Mouse (Mus musculus) hindbrain, postnatal 0 days (tissue): ENCODE measurements around the gene Klhl36. TPM values are rescaled to one million over a fixed set of nuclear protein-coding genes. Genes with fewer than 3 reads are reported as not detected.

Experiments
- ATAC-seq: fragments of 200-750 bp; cut with Nextera tagmentation; 2 replicates; pipeline ENCODE4 v1.8.0; 2017; ENCODE audit warnings: mild to moderate bottlenecking, moderate TSS enrichment, moderate library complexity
- DNase-seq: peaks from one replicate; pipeline ENCODE4 v3.0.0-alpha.2; 2015; ENCODE audit warnings: low spot score
- H3K27ac ChIP-seq: fragments of 300-500 bp; sonication (generic); 2 replicates; pipeline ENCODE4 v1.5.1; 2014; ENCODE audit warnings: mild to moderate bottlenecking
- H3K27me3 ChIP-seq: fragments of 300-500 bp; sonication (generic); 2 replicates; pipeline ENCODE4 v1.6.1; 2014; ENCODE audit warnings: low read length, mixed read lengths; ENCODE audit not compliant: insufficient read depth
- H3K36me3 ChIP-seq: fragments of 300-500 bp; sonication (generic); 2 replicates; pipeline ENCODE4 v1.6.1; 2014; ENCODE audit warnings: low read length, mixed read lengths; ENCODE audit not compliant: insufficient read depth
- H3K4me1 ChIP-seq: fragments of 300-500 bp; sonication (generic); 2 replicates; pipeline ENCODE4 v1.6.1; 2014; ENCODE audit warnings: antibody characterized with exemption, low read length, mixed read lengths; ENCODE audit not compliant: insufficient read depth
- H3K4me2 ChIP-seq: fragments of 300-500 bp; sonication (generic); 2 replicates; pipeline ENCODE4 v1.6.1; 2014; ENCODE audit warnings: low read depth, mild to moderate bottlenecking, low read length, moderate library complexity, mixed read lengths
- H3K4me3 ChIP-seq: fragments of 300-500 bp; sonication (generic); 2 replicates; pipeline ENCODE4 v1.5.1; 2014; ENCODE audit warnings: low read length
- H3K9ac ChIP-seq: fragments of 300-500 bp; sonication (generic); replicated peaks from 2 replicates; pipeline ENCODE4 v1.6.1; 2014; ENCODE audit warnings: mild to moderate bottlenecking, low read length, moderate library complexity, mixed read lengths
- H3K9me3 ChIP-seq: fragments of 300-500 bp; sonication (generic); 2 replicates; pipeline ENCODE4 v1.6.1; 2016; ENCODE audit warnings: low read length, mixed read lengths
- CTCF ChIP-seq: IDR thresholded peaks from 2 replicates; pipeline ENCODE4 v1.5.1; 2016; ENCODE audit warnings: antibody characterized with exemption, control low read depth, low read depth
- WGBS: fragments of 180-500 bp; shearing (Covaris S2); extraction: QIAGEN DNeasy Blood & Tissue Kit; methylation state at CpG from one replicate; pipeline ENCODE4 v1.1.7; 2014; 5-methylcytosine and 5-hydroxymethylcytosine counted together
- polyA plus RNA-seq: library from polyadenylated mRNA; unstranded; fragments of >200 nt; fragmentation: Nextera tagmentation; extraction: Ambion mirVana; gene quantifications from 2 replicates; pipeline ENCODE4 v1.2.1, GENCODE M21; 2015
- total RNA-seq: library from RNA; depleted of rRNA; stranded (reverse); fragments of >200 nt; gene quantifications from 2 replicates; pipeline ENCODE4 v1.2.3, GENCODE M21; 2014

Gene Klhl36
- total and polyA plus RNA-seq, 2 experiments from 2014 or later, result 22.0 to 37.3 TPM

GRCm38 (mm10) chr8:119869616-119870015 is 7.5 kb downstream of the Klhl36 start:
- H3K4me3 ChIP-seq, result no peak overlapping the region
- H3K9me3 ChIP-seq, result peaks cover 5% of the 10 kb centered on the region; the same call in 1 of the 2 replicates
- no peak overlapping the region for H3K9ac ChIP-seq
- 86% methylated on average over 20 of the region's 20 CpGs for WGBS
- H3K27me3 ChIP-seq, result no peaks in the 10 kb centered on the region
- no peak overlapping the region for H3K4me2 ChIP-seq
- H3K4me1 ChIP-seq, result no peaks in the 10 kb centered on the region
- H3K27ac ChIP-seq, result no peak overlapping the region
- H3K36me3 ChIP-seq, result peaks cover 33% of the 10 kb centered on the region; the same call in 1 of the 2 replicates
- no peak for TF ChIP-seq CTCF
- ATAC-seq (no peak), DNase-seq (no peak)

- no peak overlapping the region for H3K27ac ChIP-seq
- no peak overlapping the region for H3K4me2 ChIP-seq
- H3K27me3 ChIP-seq, result no peaks in the 10 kb centered on the region
- no peak overlapping the region for H3K9ac ChIP-seq
- H3K36me3 ChIP-seq, result peaks cover 37% of the 10 kb centered on the region; the same call in 1 of the 2 replicates
- WGBS, result 97% methylated on average over 1 of the region's 1 CpGs
- DNase-seq, result no peak
- no peak for ATAC-seq
- H3K4me1 ChIP-seq, result no peaks in the 10 kb centered on the region
- H3K4me3 ChIP-seq, result no peak overlapping the region
- H3K9me3 ChIP-seq, result peaks cover 5% of the 10 kb centered on the region; the same call in 1 of the 2 replicates
- TF ChIP-seq CTCF, result no peak
Measured at GRCm38 (mm10) chr8:119873181-119873580, 11.1 kb downstream of the Klhl36 start.

- peaks cover 4% of the 10 kb centered on the region; the same call in 1 of the 2 replicates for H3K36me3 ChIP-seq
- WGBS, result 56% methylated on average over 6 of the region's 6 CpGs
- ATAC-seq (no peak), DNase-seq (no peak)
- no peak overlapping the region for H3K9ac ChIP-seq
- no peak overlapping the region for H3K4me2 ChIP-seq
- no peak overlapping the region for H3K27ac ChIP-seq
- H3K4me3 ChIP-seq, result no peak overlapping the region
- no peaks in the 10 kb centered on the region for H3K9me3 ChIP-seq
- H3K4me1 ChIP-seq, result no peaks in the 10 kb centered on the region
- TF ChIP-seq CTCF, result no peak
- no peaks in the 10 kb centered on the region for H3K27me3 ChIP-seq
Measured at GRCm38 (mm10) chr8:119881301-119881700, 19.2 kb downstream of the Klhl36 start.

- H3K27ac ChIP-seq, result no peak overlapping the region
- no peak for TF ChIP-seq CTCF
- no peaks in the 10 kb centered on the region for H3K4me1 ChIP-seq
- H3K9me3 ChIP-seq, result no peaks in the 10 kb centered on the region
- H3K27me3 ChIP-seq, result no peaks in the 10 kb centered on the region
- ATAC-seq (no peak), DNase-seq (no peak)
- no peak overlapping the region for H3K9ac ChIP-seq
- no peak overlapping the region for H3K4me3 ChIP-seq
- 76% methylated on average over 8 of the region's 8 CpGs for WGBS
- H3K36me3 ChIP-seq, result peaks cover 4% of the 10 kb centered on the region; the same call in 1 of the 2 replicates
- no peak overlapping the region for H3K4me2 ChIP-seq
Measured at GRCm38 (mm10) chr8:119881917-119882316, 19.9 kb downstream of the Klhl36 start.

- no peaks in the 10 kb centered on the region for H3K36me3 ChIP-seq
- no peaks in the 10 kb centered on the region for H3K4me1 ChIP-seq
- no peaks in the 10 kb centered on the region for H3K27me3 ChIP-seq
- no peak for TF ChIP-seq CTCF
- H3K4me2 ChIP-seq, result no peak overlapping the region
- no peak overlapping the region for H3K27ac ChIP-seq
- 89% methylated on average over 7 of the region's 7 CpGs for WGBS
- H3K9me3 ChIP-seq, result no peaks in the 10 kb centered on the region
- H3K9ac ChIP-seq, result no peak overlapping the region
- no peak overlapping the region for H3K4me3 ChIP-seq
- DNase-seq (no peak), ATAC-seq (no peak)
Measured at GRCm38 (mm10) chr8:119883281-119883680, 21.2 kb downstream of the Klhl36 start.

DNA sequence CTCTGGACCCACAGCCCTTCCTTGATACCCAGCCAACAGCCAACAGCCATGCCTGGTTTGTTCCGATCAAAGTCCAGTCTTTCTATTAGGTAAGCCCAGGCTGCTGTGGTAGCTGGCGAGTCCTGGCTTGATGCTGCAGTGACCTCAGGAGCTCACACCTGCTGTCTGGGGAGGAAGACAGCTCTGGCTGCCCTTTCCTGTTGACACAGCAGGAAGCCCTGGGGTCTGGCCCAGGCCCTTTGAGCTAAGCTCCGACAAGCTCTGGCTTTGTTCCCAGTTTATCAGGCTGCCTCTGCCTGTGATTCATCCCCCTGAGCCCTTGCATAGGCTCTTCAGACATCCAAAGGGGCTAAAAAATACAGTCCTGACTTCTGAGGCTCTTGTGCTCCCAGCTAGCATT is 23.5 kb downstream of the Klhl36 start:
- Histone ChIP-seq H3K27me3 (no peaks in the 10 kb centered on the region), H3K36me3 (no peaks in the 10 kb centered on the region), H3K27ac (no peak overlapping the region), H3K4me1 (no peaks in the 10 kb centered on the region), H3K9me3 (no peaks in the 10 kb centered on the region), H3K9ac (no peak overlapping the region), H3K4me2 (no peak overlapping the region), H3K4me3 (no peak overlapping the region)
- TF ChIP-seq CTCF, result no peak
- ATAC-seq (peak; percentile 58; the same call in 1 of the 2 replicates), DNase-seq (peak; percentile 79)
- WGBS, result 14% methylated on average over 3 of the region's 3 CpGs

DNA sequence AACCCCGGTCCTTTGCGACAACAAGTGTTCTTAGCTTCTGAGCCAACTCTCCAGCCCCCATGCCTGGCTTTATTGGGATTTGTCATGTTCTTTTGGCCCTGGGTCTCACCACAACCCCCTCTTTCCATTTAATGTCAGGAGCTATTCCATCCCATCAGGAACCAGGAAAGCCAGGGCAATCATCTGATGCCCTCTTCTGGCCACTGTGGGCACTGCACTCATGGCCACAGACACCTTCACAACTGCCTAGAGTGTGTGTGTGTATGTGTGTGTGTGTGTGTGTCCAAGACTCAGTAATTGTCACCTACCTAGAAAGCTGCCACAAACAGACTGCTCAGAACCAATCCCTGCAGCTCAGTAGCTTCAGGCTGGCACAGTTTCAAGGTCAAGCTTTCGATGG is 25.1 kb downstream of the Klhl36 start:
- no peaks in the 10 kb centered on the region for H3K27me3 ChIP-seq
- DNase-seq, result peak; percentile 36
- WGBS, result 77% methylated on average over 3 of the region's 3 CpGs
- no peak overlapping the region for H3K4me2 ChIP-seq
- no peak overlapping the region for H3K27ac ChIP-seq
- no peak overlapping the region for H3K9ac ChIP-seq
- no peaks in the 10 kb centered on the region for H3K9me3 ChIP-seq
- H3K36me3 ChIP-seq, result no peaks in the 10 kb centered on the region
- no peak for ATAC-seq
- peak; percentile 79 for TF ChIP-seq CTCF
- no peaks in the 10 kb centered on the region for H3K4me1 ChIP-seq
- H3K4me3 ChIP-seq, result no peak overlapping the region
